Mouse (Mus musculus) brain, adult 2 months (tissue): Measurements from ENCODE around the gene Rtn4r.
"Not testable (repeated sequence)": the region's sequence is repeated elsewhere in the genome, so short reads cannot be mapped to it uniquely, and the experiment has no call there.

ENCODE experiments used
- DNase-seq: peaks from one replicate; pipeline ENCODE4 v3.0.0; 2011; ENCODE audit warnings: low read depth, low spot score

The Rtn4r gene

DNA sequence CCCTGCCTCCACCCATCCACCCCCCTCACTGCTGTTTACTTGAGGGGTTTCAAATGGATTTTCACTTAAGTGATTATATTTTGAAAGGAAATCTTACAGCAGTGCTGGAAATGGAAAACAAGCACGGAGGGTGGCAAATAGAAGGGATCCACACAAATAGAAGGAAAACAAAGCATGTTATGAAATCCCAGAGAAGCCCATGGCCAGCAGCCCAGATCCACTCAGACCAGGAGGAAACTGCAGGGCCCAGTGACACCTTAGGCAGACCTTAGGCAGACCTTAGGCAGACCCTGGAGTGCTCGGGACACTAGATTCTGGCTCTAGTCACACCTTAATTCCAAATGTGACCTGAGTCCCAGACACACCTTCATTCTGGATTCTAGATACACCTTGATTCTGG lies 63.6 kb downstream of the Rtn4r start:
- no peak for DNase-seq

GRCm38 (mm10) chr16:18194208-18194985 lies 67.0 kb downstream of the Rtn4r start:
- peak; percentile 67 for DNase-seq

DNA sequence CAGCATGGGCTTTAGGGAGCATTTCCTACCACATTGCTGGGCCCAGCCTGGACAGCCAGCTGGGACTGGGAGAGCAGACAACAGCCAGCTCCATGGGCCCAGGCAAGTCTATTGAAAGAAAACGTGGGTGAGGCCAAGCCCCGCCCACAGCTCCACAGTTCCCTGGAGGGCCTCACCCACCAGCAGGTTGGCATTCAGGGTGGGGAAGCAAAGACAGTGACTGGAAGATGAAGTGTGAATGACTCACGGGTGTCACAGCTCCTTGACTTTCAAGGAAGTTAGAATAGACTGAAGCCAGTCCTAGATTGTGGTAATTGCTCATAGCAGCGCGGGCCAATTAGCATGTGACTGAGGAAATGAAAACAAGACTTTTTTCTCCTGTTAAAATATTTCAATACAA lies 67.6 kb downstream of the Rtn4r start:
- peak; percentile 93 for DNase-seq

DNA sequence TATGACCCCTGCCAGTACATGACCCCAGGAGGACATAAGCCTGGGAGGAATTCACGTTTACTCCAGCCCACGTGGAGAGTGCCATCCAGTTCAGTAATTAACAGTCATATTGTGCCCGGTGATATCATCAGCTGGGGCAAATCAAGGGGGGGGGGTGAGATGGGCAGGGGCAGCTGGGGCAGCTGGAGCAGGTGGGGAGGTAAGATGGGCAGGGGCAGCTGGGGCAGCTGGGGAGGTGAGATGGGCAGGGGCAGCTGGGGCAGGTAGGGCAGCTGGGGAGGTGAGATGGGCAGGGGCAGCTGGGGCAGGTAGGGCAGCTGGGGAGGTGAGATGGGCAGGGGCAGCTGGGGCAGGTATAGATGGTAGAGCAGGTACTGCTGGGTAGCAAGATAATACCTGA lies 68.1 kb downstream of the Rtn4r start:
- DNase-seq: not testable (repeated sequence)

DNA sequence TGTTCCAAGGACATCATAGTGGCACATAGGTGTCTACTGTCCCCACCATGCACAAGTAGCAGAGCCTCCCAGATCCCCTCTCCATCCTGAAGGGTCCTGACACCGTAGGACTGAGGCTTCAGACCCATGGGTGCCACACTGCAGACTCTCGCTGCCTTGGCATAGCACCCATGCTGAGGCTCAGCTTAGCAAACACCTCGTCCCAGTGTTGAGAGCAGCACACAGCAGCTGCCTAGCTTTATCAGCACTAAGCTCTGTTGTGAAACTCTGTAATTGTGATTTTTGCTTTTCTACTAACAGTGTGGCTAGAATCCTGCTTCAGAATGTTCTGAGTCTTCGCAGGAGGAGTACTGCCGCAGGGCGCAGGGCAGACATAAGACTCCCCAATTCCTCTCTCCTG lies 70.4 kb downstream of the Rtn4r start:
- DNase-seq: peak; percentile 53

DNA sequence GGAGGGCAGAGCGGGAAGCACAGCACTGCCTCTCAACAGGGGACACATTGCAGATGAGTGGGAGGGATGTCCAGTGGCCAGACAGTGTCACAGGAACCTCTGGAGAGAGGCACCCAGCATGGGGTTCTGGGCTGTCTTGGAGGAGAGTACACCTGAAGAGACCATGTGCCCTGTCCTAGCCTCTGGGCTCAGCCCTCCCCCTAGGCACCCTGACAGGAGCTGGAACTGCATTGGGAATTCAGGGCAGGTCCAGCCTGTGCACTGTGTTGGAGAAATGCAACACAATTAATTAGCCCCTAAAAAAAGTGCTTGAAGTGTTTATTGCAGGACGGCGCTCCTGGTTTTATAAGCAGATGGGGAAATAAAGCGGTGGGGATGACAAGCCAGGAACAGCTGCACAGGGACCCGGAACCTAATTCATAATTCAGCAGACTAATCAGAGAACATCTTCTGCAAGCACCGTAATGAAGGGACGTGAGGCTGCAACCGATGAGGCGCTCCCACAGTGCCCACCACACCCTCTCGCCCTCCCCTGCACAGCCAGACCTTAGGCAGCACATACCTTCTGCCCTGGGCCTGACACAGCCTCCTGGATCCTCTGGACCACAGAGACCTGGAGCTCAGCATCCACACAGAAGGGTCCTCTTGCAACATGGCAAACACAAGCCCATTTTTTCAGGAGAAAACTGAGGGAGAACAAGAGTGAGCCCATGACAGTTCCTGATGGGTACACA lies 71.1 kb downstream of the Rtn4r start:
- DNase-seq: no peak

GRCm38 (mm10) chr16:18200062-18200461 lies 72.6 kb downstream of the Rtn4r start:
- DNase-seq: no peak

- DNase-seq: no peak
These were observed 74.2 kb downstream of the Rtn4r start for GRCm38 (mm10) chr16:18201620-18202019.
